Mouse (Mus musculus) left cerebral cortex, adult 2 months (tissue): ENCODE data around the gene Msantd3. TPM values are rescaled to one million over a fixed set of nuclear protein-coding genes. Genes with fewer than 3 reads are reported as not detected.

Experiments used
- DNase-seq, 2 experiments: peaks; one replicate each; pipeline ENCODE4 v3.0.0; 2021 to 2022; ENCODE audit warnings: low spot score in 2 of 2, mixed read lengths in 1 of 2; ENCODE audit errors: extremely low spot score in 1 of 2
- H3K27ac ChIP-seq: fragments of 200-600 bp; 2 replicates; pipeline ENCODE4 v1.8.1; 2022
- H3K4me3 ChIP-seq: fragments of 200-600 bp; 2 replicates; pipeline ENCODE4 v1.8.1; 2022
- CTCF ChIP-seq: fragments of 200-600 bp; IDR thresholded peaks from 2 replicates; pipeline ENCODE4 v1.8.1; 2022; ENCODE audit warnings: antibody characterized with exemption, mild to moderate bottlenecking, moderate library complexity
- intact Hi-C: fragments of 180-260 bp; cut with DNase I; formaldehyde crosslinking; loops from one replicate; pipeline ENCODE4 v1.15.1; 2025
- total RNA-seq, 2 experiments: library from RNA; stranded (reverse); gene quantifications; 2 replicates each; pipeline ENCODE4 v1.2.3; 2021

Msantd3 gene
- total RNA-seq, 2 experiments from 2014 or later, result 21.9 to 22.4 TPM

DNA sequence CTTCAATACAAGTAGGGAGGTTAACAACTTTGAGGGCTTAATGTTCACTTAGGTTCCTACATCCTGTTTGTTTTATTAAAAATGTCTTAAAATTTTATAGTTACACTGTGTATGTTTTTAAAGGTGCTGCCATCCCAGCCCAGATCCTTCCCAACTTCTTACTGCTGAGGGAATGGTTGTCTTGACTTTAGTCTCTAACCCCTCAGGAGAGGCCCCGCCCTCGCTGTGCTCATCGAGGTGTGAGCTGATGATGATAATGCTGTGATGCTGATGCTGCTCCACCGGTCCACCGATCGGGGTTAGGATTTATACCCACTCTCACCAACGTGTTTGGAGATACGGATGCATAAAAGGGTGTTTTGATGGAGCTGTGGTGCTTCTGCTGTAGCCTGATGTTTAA, 22.1 kb downstream of the Msantd3 start:
- no peak for TF ChIP-seq CTCF
- H3K4me3 ChIP-seq, result no peak overlapping the region
- intact Hi-C loops, result no loop called here
- H3K27ac ChIP-seq, result no peak overlapping the region
- DNase-seq, result no peak

DNA sequence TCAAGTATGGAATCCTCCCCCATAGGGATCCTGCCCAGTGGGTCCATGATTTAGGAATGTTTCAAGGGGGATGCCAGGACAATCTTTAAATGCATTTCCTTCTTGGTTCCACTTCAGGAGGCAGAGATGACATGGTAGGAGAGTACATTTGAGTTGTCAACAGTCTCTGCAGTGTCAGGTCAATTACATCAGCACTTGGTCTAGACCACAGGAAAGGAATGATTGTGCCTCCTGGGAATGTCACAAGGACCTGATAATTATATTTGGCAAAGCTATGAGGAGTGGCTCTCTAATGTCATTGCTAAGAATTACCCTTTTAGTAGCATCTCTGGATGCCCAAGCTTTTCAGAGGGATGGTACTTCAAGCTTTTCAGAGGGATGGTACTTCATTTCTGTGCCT, 25.2 kb downstream of the Msantd3 start:
- intact Hi-C loops, result no loop called here
- Histone ChIP-seq H3K4me3 (no peak overlapping the region), H3K27ac (no peak overlapping the region)
- no peak for TF ChIP-seq CTCF
- no peak for DNase-seq

DNA sequence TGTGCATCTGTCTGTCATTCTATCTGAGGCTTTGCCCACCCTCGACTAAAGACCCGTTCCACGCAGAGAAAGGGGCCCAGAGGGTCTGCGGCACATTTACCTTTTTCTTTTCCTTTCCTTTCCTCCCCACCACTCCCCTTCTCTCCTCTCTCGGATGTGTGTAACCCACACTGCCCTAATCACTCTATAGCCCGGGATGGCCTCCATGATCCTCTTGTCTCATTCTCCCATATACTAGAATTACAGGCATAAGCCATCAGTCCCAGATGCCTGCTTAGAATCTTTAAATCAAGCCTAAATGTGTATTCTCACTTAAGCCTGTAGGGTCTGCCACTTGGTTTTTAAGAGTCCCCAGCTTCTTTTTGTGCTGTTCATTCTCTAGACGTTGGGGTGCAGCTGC, 36.6 kb downstream of the Msantd3 start:
- intact Hi-C loops, result no loop called here
- no peak overlapping the region for H3K27ac ChIP-seq
- no peak for DNase-seq
- no peak overlapping the region for H3K4me3 ChIP-seq
- no peak; the same call in 1 of the 2 replicates for TF ChIP-seq CTCF

DNA sequence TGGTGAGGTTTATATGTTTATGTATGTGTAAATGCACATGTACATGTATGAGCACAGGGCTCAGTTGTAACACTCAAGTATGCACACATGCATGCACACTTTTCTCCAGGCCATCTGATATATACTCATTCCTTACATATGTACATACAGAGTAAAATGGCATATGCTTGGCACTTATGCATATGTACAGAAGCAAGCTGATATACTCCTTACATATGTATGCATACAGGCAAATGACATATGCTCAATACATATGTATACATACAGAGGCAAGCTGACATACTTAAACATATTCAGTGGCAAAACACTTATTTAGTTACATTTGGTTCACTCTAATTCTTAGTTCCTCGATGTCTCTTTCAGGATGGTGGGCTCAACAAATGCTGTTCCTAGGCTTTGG, 38.1 kb downstream of the Msantd3 start:
- Histone ChIP-seq H3K4me3 (no peak overlapping the region), H3K27ac (no peak overlapping the region)
- no peak for TF ChIP-seq CTCF
- intact Hi-C loops, result no loop called here
- DNase-seq, result no peak

DNA sequence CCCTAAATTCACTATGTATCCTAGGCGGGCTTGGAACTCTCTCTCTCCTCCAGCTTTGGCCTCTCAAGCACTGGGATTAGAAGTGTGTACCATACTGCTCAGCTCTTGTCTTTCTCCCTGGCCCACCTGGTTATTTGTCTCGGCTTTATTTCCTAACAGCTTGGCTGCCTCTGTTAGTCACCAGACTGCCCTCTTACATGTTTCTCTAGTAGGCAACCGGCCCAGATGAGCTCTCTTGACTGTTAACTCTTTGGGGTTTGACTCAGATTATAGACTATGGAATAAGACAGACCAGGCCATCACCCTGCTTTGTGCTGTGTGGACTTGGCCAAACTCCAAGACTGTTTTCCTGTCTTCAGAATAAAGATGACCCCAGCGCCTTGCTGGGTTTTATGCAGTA, 38.7 kb downstream of the Msantd3 start:
- intact Hi-C loops, result no loop called here
- no peak overlapping the region for H3K27ac ChIP-seq
- DNase-seq, result no peak

DNA sequence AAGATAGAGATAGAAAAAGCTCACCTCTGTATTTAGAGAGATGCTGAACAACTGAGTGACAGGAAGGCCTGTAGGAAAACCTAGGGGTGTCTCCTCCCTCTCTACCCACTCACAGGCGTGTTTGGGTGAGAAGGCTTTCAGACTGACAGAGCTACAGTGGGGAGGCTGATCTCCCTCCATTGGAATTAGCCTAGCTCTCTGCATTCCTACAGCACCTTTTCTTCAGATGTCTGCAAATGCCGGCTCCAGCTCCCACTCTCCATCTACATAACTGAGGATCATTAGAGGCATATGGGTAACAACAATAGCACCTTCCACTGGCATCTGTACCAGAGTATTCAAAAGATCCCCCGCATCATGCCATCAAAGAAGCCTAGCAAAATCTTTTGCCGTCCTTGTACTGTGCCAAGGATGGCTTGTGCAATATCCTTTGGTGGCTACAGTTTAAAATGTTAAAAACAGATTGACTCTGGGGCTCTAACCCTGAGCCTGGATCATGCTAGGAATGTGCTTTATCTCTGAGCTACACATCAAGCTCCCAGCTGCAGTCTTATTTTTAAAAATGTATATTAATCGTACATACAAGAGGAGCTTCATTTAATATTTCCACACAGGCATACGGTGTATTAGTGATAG, 39.9 kb downstream of the Msantd3 start:
- no peak overlapping the region for H3K4me3 ChIP-seq
- DNase-seq, result no peak
- intact Hi-C loops, result no loop called here
- no peak for TF ChIP-seq CTCF
- no peak overlapping the region for H3K27ac ChIP-seq

More for the DNA sequence above, 38.7 kb downstream of the Msantd3 start:
- no peak overlapping the region for H3K4me3 ChIP-seq
- no peak for TF ChIP-seq CTCF

DNA sequence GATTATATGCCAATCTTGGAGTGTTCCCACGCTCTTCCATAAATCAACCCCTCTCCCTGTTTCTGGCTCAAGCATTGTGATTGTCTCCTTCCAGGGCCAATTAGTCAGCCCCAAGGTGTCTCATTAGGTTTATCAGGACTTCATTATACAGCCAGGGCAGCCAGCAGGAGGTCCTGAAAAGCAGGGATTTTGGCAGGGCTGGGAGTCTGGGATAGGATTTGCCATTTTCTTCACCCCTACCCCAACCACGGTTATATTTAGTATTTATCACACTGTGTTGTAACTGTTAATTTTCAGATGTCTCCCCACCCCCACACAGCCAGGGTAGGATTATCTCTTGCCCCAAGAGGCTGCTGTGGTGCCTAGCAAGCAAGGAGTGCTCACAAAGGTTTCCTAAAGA, 41.5 kb downstream of the Msantd3 start:
- intact Hi-C loops, result no loop called here
- no peak for DNase-seq
- Histone ChIP-seq H3K27ac (no peak overlapping the region), H3K4me3 (no peak overlapping the region)
- no peak for TF ChIP-seq CTCF

DNA sequence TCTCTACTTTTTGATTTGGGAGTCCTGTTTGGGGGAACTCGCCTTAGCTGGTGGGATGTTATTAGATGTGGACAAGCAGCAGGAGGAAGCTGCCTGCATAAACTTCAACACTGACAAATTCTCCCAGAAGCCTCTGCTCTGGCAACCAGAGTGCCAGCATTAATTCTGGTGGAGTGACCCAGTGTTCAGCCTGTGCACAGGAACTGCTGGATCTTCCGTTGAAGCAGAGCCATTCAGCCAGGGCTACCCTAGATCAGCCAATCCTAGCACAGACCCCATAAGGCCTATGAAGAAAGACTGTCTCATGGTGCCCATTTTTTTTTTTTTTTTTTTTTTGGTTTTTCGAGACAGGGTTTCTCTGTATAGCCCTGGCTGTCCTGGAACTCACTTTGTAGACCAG, 42.3 kb downstream of the Msantd3 start:
- no peak for TF ChIP-seq CTCF
- intact Hi-C loops, result no loop called here
- Histone ChIP-seq H3K27ac (no peak overlapping the region), H3K4me3 (no peak overlapping the region)
- no peak for DNase-seq

DNA sequence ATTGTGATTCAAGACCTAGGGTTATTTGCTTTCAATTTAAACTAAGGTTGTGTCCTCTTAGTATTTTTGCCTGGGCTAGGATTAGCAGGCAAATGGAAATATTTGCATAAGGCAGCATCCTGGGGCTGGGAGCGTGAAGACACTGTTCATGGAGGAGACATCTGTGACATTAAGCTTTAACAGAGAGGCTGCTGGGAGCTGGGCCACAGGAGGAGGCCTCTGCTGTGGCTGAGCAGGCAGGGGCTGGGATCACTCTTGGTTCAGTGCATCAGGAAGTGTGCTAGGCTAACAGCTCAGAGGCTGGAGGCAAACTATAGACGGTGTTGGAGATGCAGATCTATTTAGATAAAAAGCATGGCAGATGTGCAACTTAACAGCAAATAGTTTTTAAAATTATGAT, 43.2 kb downstream of the Msantd3 start:
- Histone ChIP-seq H3K4me3 (no peak overlapping the region), H3K27ac (no peak overlapping the region)
- DNase-seq, result no peak
- intact Hi-C loops, result no loop called here
- TF ChIP-seq CTCF, result no peak

DNA sequence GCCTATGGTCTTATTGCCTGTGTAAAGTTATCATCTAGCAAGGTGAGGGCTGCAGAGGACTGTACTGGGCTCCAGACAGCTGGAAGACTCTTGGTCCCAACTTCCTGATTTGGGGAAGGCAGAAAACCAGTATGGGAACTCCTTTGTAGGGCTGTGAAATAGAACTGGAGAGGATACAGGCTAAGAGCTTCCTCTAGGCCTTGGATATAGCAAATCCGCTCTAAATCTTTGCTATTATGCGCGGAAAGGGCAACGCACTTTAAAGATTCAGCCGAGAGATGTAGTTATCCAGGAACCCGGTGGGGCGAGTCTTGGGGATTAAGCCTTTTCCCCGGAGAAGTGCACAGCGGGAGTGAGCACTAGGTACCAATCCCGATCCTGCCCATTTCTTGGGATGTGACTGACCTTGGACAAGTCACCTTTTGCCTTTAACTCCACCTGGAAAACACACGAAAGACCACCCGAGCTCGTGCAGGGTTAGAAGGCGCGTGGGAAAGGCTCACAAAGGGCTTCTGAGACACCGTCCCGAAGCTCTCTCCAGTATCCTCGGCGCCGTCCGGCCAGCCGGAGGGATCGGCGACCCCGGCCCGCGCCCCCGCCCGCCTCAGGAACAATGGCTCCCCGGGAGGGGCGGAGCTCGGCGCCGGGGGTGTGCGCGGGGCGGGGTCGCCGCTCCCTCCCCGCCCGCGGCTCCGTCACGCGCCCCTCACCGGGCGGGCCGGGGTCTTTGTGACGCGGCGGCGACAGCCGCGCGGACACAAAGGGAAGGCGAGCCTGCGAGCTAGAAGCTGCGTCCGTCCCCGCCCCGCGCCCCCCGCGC, 44.9 kb downstream of the Msantd3 start, which contains the start of gene Tmeff1:
TSS of gene Tmeff1 (plus strand) at position 754 of the 820 bp plus-strand sequence.
- intact Hi-C loops, result loop anchor here (2.0 kb wide), 1 partner anchor 96 kb away; no protein-coding TSS in a partner anchor

DNA sequence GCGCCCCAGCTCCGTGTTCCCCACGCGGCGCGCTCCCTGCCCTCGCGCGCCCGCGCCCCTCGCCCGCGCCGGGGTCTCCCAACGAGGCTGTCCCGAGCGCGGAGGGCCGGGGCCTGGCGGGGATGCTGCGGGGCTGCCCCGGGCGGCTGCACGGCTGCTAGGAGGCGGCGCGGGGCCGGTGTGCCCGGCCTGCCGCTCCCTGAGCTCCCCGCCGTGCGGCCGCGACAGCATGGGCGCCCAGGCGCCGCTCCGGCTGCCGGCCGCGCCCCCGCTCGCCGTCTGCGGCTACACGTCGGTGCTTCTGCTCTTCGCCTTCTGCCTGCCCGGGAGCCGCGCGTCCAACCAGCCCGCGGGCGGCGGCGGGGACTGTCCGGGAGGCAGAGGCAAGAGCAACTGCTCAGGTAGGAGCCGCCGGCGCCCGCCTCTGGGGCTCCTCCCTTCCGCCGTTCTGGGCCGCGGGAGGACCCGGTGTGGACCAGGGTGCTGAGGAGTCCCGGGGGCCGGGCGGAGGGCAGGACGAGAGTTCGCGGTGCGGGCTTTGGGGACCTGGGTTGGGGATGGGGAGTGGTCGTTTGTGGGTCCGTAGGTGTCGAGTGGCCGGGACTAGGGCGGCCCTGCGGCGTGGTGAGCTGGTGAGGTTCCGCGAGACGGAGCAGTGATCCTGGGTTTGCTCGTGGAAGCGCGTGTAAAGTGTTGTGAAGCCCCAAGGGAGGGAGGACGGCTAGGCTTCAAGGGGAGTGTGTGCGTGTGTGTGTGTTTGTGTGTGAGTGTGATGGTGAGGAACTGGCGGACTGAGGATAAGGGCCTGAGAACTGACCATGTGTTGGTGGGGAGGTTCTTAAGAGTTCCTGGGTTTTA, 45.7 kb downstream of the Msantd3 start:
- peak overlapping the region; percentile 70 for H3K4me3 ChIP-seq
- H3K27ac ChIP-seq, result peak overlapping the region; percentile 86
- TF ChIP-seq CTCF, result no peak
- intact Hi-C loops, result loop anchor here (2.0 kb wide), 1 partner anchor 95 kb away; no protein-coding TSS in a partner anchor
- peak; percentile 37 to 58 for DNase-seq

More for the DNA sequence above, 44.9 kb downstream of the Msantd3 start, which contains the start of gene Tmeff1:
- Histone ChIP-seq H3K4me3 (peak within 1 kb of the TSS; percentile 70), H3K27ac (peak within 1 kb of the TSS; percentile 86)
- no peak; the same call in 1 of the 2 replicates for TF ChIP-seq CTCF
- peak; percentile 45 to 51 for DNase-seq
